Mouse (Mus musculus) inflammation-experienced regulatory T-cells, adult 16 weeks (primary cell): ENCODE measurements around the gene Ndel1. TPM values are rescaled to one million over a fixed set of nuclear protein-coding genes. Genes with fewer than 3 reads are reported as not detected.

Source experiments
- polyA plus RNA-seq: library from polyadenylated mRNA; unstranded; fragments of 100-300 nt; shearing (Covaris generic); gene quantifications from one replicate; pipeline ENCODE4 v1.2.1, GENCODE M21; 2017

Gene Ndel1
- polyA plus RNA-seq: 74.0 TPM

GRCm38 (mm10) chr11:68871748-68872147 lies at the start of gene Ndel1:
Gene Ndel1 (minus strand): TSS chr11:68871858.

GRCm38 (mm10) chr11:68901351-68902046 lies 29.8 kb upstream of the Ndel1 start, which contains the start of gene Rpl26:
Gene Rpl26 (plus strand): TSS chr11:68901583.

GRCm38 (mm10) chr11:68888253-68888652 lies 16.6 kb upstream of the Ndel1 start, which contains the start of gene Rnf222:
Gene Rnf222 (plus strand): TSS chr11:68888553.

Other genes starting within 250 kb of the Ndel1 start
- 0.62 TPM for gene Myh10, start 180.3 kb downstream of the Ndel1 start, polyA plus RNA-seq
- gene Rnf222, start 16.7 kb upstream of the Ndel1 start, polyA plus RNA-seq: not detected
- gene Rpl26, start 29.7 kb upstream of the Ndel1 start, polyA plus RNA-seq: 813 TPM
- gene Odf4, start 55.2 kb upstream of the Ndel1 start, polyA plus RNA-seq: not detected
- gene Arhgef15, start 85.6 kb upstream of the Ndel1 start, polyA plus RNA-seq: 0.16 TPM
- gene Slc25a35, start 96.3 kb upstream of the Ndel1 start, polyA plus RNA-seq: 11.0 TPM
- 35.2 TPM for gene Rangrf, start 103.3 kb upstream of the Ndel1 start, polyA plus RNA-seq
- 5.3 TPM for gene Pfas, start 136.6 kb upstream of the Ndel1 start, polyA plus RNA-seq
- gene Ctc1, start 144.1 kb upstream of the Ndel1 start, polyA plus RNA-seq: 29.3 TPM
- gene Aurkb, start 173.8 kb upstream of the Ndel1 start, polyA plus RNA-seq: 11.1 TPM
- 6.5 TPM for gene Borcs6, start 187.9 kb upstream of the Ndel1 start, polyA plus RNA-seq
- gene Tmem107, start 198.9 kb upstream of the Ndel1 start, polyA plus RNA-seq: 3.6 TPM
- 71.4 TPM for gene Vamp2, start 216.6 kb upstream of the Ndel1 start, polyA plus RNA-seq
- 9.8 TPM for gene Per1, start 223.4 kb upstream of the Ndel1 start, polyA plus RNA-seq
- gene Hes7, start 248.5 kb upstream of the Ndel1 start, polyA plus RNA-seq: not detected